Mouse (Mus musculus) midbrain, embryonic 16.5 days (tissue): Measurements from ENCODE around the gene Lrrc23. TPM values are rescaled to one million over a fixed set of nuclear protein-coding genes. Genes with fewer than 3 reads are reported as not detected.

Source experiments
- ATAC-seq: fragments of 200-750 bp; cut with Nextera tagmentation; 2 replicates; pipeline ENCODE4 v1.8.0; 2017; ENCODE audit warnings: moderate TSS enrichment
- H3K27ac ChIP-seq: fragments of 300-500 bp; sonication (generic); 2 replicates; pipeline ENCODE4 v1.5.1; 2014; ENCODE audit warnings: mild to moderate bottlenecking, low read length, mixed read lengths
- H3K27me3 ChIP-seq: fragments of 300-500 bp; sonication (generic); 2 replicates; pipeline ENCODE4 v1.6.1; 2014; ENCODE audit warnings: low read depth, low read length, mixed read lengths; ENCODE audit not compliant: control insufficient read depth, insufficient read depth
- H3K36me3 ChIP-seq: fragments of 300-500 bp; sonication (generic); 2 replicates; pipeline ENCODE4 v1.6.1; 2014; ENCODE audit warnings: mild to moderate bottlenecking, low read length, moderate library complexity, mixed read lengths; ENCODE audit not compliant: control insufficient read depth, insufficient read depth
- H3K4me1 ChIP-seq: fragments of 300-500 bp; sonication (generic); 2 replicates; pipeline ENCODE4 v1.6.1; 2014; ENCODE audit warnings: mild to moderate bottlenecking, low read length, mixed read lengths; ENCODE audit not compliant: control insufficient read depth, insufficient read depth
- H3K4me2 ChIP-seq: fragments of 300-500 bp; sonication (generic); 2 replicates; pipeline ENCODE4 v1.6.1; 2014; ENCODE audit warnings: mild to moderate bottlenecking, low read length, mixed read lengths
- H3K4me3 ChIP-seq: fragments of 300-500 bp; sonication (generic); 2 replicates; pipeline ENCODE4 v1.5.1; 2014; ENCODE audit warnings: low read depth, mild to moderate bottlenecking, low read length, moderate library complexity, mixed read lengths
- H3K9ac ChIP-seq: fragments of 300-500 bp; sonication (generic); 2 replicates; pipeline ENCODE4 v1.6.1; 2014; ENCODE audit warnings: low read depth, low read length, mixed read lengths
- H3K9me3 ChIP-seq: fragments of 300-500 bp; sonication (generic); replicated peaks from 2 replicates; pipeline ENCODE4 v1.6.1; 2014; ENCODE audit warnings: mild to moderate bottlenecking, low read length, mixed read lengths; ENCODE audit not compliant: control insufficient read depth, poor library complexity, severe bottlenecking
- WGBS: fragments of 180-500 bp; shearing (Covaris S2); extraction: QIAGEN DNeasy Blood & Tissue Kit; methylation state at CpG from one replicate; pipeline ENCODE4 v1.1.7; 2014; 5-methylcytosine and 5-hydroxymethylcytosine counted together
- polyA plus RNA-seq: library from polyadenylated mRNA; unstranded; fragments of >200 nt; fragmentation: Nextera tagmentation; extraction: Ambion mirVana; gene quantifications from 2 replicates; pipeline ENCODE4 v1.2.1, GENCODE M21; 2015

Gene Lrrc23
- polyA plus RNA-seq, 1 experiment from 2014 or later: 5.7 TPM

DNA sequence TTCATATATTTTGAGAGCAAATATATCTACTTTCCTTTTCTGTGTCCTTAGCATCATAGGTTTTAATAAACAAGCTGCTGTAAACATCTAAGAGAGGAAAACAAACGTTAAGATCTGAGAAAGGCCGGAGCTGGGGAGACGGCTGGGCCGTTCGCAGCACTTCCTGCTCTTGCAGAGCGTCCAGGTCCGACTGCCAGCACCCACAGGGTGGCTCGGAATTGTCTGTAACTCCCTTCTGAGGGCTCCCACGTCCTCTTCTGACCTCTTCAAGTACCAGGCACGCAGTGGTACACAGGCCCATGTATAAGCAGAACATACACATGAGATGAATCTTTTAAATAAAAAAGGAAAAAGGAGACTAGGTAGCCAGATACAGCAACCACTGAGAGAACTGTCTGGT lies 8.2 kb upstream of the Lrrc23 start:
- Histone ChIP-seq H3K9ac (no peak overlapping the region), H3K4me2 (no peak overlapping the region), H3K4me3 (no peak overlapping the region), H3K36me3 (no peaks in the 10 kb centered on the region), H3K4me1 (no peaks in the 10 kb centered on the region), H3K9me3 (no peaks in the 10 kb centered on the region), H3K27ac (no peak overlapping the region), H3K27me3 (no peaks in the 10 kb centered on the region)
- WGBS: 83% methylated on average over 10 of the region's 10 CpGs
- no peak for ATAC-seq

DNA sequence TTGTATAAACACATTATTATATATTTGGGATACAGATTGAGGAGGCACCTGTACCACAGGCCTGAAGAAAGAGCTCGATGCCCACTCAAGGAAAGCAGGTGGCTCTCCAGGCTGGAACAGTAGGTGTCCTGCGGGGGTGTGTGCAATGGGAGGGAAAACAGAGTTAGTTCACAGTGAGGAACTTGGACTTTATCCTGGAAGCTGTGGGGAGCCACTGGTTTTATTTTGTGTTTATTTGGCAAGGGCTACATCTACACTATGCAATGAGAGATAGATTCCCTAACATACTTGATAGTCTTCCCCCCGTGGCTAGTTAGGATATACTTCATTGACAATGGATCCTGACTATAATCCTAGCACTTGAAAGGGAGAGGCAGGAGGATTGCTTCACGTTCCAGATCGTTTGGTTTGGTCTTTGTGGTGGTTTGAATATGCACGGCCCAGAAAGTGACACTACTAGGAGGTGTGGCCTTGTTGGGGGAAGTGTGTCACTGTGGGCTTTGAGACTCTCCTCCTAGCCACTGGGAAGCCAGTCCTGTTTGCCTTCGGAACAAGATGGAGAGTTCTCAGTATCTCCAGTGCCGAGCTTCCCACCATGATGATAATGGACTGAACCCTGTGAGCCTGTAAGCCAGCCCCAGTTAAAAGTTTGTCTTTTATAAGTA lies 7.4 kb upstream of the Lrrc23 start:
- Histone ChIP-seq H3K36me3 (no peaks in the 10 kb centered on the region), H3K27me3 (no peaks in the 10 kb centered on the region), H3K4me1 (no peaks in the 10 kb centered on the region), H3K9me3 (no peaks in the 10 kb centered on the region), H3K4me2 (no peak overlapping the region), H3K9ac (no peak overlapping the region), H3K4me3 (no peak overlapping the region), H3K27ac (no peak overlapping the region)
- 52% methylated on average over 8 of the region's 8 CpGs for WGBS
- ATAC-seq: no peak

DNA sequence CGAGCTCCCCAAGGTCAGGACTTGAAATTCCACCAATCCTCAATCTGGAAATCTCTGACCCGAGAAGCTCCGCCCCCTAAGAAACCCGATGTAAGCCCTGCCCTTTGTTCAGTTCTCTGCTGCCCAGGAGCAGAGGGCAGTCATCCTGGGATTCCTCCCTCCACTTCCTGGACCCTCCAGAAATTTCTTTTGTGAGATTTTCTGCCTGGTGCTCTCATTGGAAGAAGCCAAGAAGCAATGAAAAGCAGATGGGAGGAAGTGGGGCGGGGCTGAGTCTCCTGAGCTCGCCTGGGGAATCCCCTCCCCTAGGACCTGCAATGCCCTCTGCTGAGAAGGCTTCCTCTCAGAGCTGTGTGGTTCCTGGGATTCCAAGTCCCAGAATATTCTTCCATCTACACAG lies 2.9 kb upstream of the Lrrc23 start:
- 25% methylated on average over 6 of the region's 6 CpGs for WGBS
- Histone ChIP-seq H3K36me3 (no peaks in the 10 kb centered on the region), H3K27ac (no peak overlapping the region), H3K9ac (no peak overlapping the region), H3K4me3 (no peak overlapping the region), H3K9me3 (no peaks in the 10 kb centered on the region), H3K4me2 (no peak overlapping the region), H3K27me3 (no peaks in the 10 kb centered on the region), H3K4me1 (peaks cover 9% of the 10 kb centered on the region)
- no peak for ATAC-seq

DNA sequence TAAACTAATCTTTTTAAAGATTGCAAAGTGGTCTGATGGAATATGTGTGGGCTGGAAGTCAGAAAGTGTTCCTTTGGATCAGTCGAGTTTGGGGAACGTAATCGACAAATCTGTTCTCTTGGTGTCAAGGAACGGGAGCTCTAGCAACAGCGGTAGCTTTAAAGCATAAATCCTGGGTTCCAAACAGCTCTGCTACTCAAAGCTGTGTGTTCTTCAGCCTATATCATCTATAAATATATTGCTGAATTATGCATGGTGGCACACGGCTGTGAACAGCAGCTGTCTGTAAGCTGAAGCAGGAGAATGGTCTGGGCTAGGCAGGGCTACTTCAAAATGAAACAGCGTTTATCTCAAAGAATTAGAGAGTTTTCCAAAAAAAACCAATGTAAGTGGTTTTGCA lies 1.4 kb upstream of the Lrrc23 start:
- no peak for ATAC-seq
- Histone ChIP-seq H3K27ac (no peak overlapping the region), H3K9ac (no peak overlapping the region), H3K4me3 (no peak overlapping the region), H3K4me1 (peaks cover 9% of the 10 kb centered on the region), H3K9me3 (no peaks in the 10 kb centered on the region), H3K36me3 (no peaks in the 10 kb centered on the region), H3K27me3 (no peaks in the 10 kb centered on the region), H3K4me2 (no peak overlapping the region)
- WGBS: 86% methylated on average over 7 of the region's 7 CpGs

DNA sequence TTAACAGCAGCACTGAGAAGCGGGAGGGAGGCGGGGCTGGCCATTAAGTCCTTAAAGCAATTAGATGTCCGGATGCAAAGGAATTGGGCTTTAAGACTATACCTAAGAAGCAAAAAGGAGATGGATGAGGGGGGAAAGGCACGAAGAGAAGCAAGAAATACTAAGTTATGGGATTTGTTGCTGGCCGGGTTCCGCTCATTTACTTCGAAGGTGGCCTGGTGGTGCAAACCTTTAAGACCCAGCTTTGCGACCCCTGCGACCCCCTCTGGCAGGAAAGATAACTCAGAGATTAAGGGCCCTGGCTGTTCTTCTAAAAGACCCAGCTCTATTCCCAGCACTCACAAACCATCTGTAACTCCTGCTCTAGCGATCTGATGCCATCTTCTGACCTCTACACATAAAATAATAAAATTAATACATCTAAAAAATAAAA lies 473 bp upstream of the Lrrc23 start:
- 3% methylated on average over 10 of the region's 10 CpGs for WGBS
- peak; percentile 33; the same call in 1 of the 2 replicates for ATAC-seq

DNA sequence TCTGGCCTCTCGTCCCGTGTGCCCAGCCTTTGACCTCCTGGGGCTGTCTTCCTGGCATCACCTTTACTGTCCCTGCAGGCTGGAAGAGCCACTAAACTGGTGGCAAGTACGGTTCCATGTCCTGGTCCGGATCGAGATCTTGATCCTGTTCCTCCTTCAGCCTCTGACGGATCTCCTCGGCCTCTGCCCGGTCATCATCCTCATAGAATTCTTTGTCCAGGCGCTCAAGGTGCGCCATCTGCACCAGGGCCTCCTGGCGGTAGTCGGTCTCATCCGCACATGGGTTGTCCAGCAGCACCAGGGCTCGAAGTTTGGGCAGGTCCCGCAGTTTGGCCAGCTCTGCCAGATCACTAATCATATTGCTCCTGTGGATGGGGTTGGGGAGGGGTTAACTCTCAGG lies 9.0 kb downstream of the Lrrc23 start:
- no peak overlapping the region for H3K4me2 ChIP-seq
- WGBS: 88% methylated on average over 15 of the region's 15 CpGs
- no peak for ATAC-seq
- no peaks in the 10 kb centered on the region for H3K27me3 ChIP-seq
- H3K27ac ChIP-seq: no peak overlapping the region
- H3K9me3 ChIP-seq: no peaks in the 10 kb centered on the region
- H3K36me3 ChIP-seq: no peaks in the 10 kb centered on the region
- peak overlapping the region; percentile 84; the same call in 1 of the 2 replicates for H3K9ac ChIP-seq
- no peak overlapping the region for H3K4me3 ChIP-seq
- peaks cover 18% of the 10 kb centered on the region for H3K4me1 ChIP-seq

More for the DNA sequence above, 473 bp upstream of the Lrrc23 start:
- Histone ChIP-seq H3K9me3 (no peaks in the 10 kb centered on the region), H3K27me3 (no peaks in the 10 kb centered on the region), H3K27ac (no peak overlapping the region), H3K4me2 (peak overlapping the region; percentile 64), H3K4me1 (peaks cover 9% of the 10 kb centered on the region), H3K4me3 (peak overlapping the region; percentile 34), H3K9ac (no peak overlapping the region), H3K36me3 (no peaks in the 10 kb centered on the region)

DNA sequence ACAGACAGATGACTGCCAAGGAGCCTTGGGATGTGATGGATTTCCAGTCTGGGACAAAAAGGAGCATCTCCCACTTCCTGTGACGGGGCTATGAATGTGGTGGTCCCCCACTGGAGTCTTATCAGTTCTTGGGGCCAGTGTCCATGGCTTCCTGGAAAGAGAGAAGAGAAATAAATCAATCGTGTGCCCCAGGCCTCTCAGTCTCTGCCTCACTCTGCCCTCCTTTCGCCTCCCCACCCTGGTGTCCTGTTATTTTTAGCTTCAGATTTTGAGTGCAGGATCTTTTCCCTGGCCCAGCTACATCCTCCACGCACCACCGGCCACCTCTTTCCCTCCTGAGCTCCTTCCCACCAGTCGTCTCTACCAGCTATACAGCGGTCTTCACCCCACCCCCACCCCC lies 9.5 kb downstream of the Lrrc23 start:
- Histone ChIP-seq H3K27ac (peak overlapping the region; percentile 77; the same call in 1 of the 2 replicates), H3K9me3 (no peaks in the 10 kb centered on the region), H3K36me3 (no peaks in the 10 kb centered on the region), H3K4me1 (peaks cover 18% of the 10 kb centered on the region), H3K4me3 (peak overlapping the region; percentile 68), H3K27me3 (no peaks in the 10 kb centered on the region), H3K4me2 (peak overlapping the region; percentile 77), H3K9ac (peak overlapping the region; percentile 84)
- ATAC-seq: no peak; the same call in 1 of the 2 replicates
- 63% methylated on average over 7 of the region's 7 CpGs for WGBS

DNA sequence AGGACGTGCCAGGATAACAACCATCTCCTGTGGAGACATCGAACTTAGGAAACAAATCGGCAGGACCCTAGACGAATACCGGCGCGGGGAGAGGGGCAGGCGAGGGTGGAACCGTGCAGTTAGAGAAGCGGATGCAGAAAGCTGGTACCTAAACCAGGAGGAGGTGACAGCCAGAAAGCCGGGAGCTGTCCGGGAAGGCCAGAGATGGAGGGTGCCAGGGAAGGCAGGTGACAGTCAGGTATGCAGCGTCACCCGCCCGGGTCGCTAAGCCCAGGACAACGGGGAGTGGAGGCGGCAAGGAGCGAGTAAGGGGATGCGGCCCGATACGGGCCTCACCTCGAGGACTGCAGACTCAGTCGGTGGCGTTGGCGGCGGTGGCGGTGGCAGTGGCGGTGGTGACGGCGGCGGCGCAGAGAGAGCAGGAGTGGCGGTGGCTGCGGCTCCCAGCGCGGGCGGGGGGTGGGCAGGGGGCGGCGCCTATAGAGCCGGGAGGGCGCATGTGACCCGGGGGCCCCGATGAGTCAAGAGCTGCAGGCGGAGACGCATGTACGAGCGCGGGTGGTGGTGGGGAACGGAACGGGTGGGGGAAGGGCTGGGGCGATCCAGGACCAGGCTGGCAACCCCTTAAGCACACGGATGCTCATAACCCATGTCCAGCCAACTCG lies 10.3 kb downstream of the Lrrc23 start, which contains the start of gene Eno2:
Gene Eno2, minus strand, starts transcription at position 573 of the 665 bp plus-strand sequence.
- WGBS: under 1% methylated on average over 51 of the region's 54 CpGs
- peak within 1 kb of the TSS; percentile 68 for H3K4me3 ChIP-seq
- ATAC-seq: peak; percentile 86
- no peaks in the 10 kb centered on the region for H3K27me3 ChIP-seq
- peaks cover 18% of the 10 kb centered on the region for H3K4me1 ChIP-seq
- H3K36me3 ChIP-seq: no peaks in the 10 kb centered on the region
- no peaks in the 10 kb centered on the region for H3K9me3 ChIP-seq
- H3K4me2 ChIP-seq: peak within 1 kb of the TSS; percentile 77
- peak within 1 kb of the TSS; percentile 77 for H3K27ac ChIP-seq
- peak within 1 kb of the TSS; percentile 84 for H3K9ac ChIP-seq

DNA sequence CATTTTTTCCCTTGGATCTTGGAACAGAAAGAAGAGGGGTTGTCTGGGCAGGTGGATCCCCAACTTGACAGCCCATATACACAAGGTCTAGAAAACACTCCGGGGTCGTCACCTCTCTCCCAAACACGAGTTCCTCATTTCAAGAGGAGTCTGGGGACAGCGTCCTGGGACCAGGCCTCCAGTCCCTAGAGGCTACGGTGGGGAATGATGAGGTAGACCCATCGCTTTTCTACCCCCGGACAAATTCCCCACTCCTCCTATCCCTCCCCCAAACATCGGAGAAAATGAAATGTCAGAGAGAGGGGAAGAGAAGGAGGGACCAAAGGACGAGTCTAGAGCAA lies 10.9 kb downstream of the Lrrc23 start:
- WGBS: 3% methylated on average over 9 of the region's 9 CpGs
- peak overlapping the region; percentile 84 for H3K9ac ChIP-seq
- no peaks in the 10 kb centered on the region for H3K9me3 ChIP-seq
- ATAC-seq: peak; percentile 9; the same call in 1 of the 2 replicates
- H3K4me1 ChIP-seq: peaks cover 18% of the 10 kb centered on the region
- H3K4me3 ChIP-seq: peak overlapping the region; percentile 68
- peak overlapping the region; percentile 77; the same call in 1 of the 2 replicates for H3K27ac ChIP-seq
- H3K4me2 ChIP-seq: peak overlapping the region; percentile 77
- no peaks in the 10 kb centered on the region for H3K36me3 ChIP-seq
- no peaks in the 10 kb centered on the region for H3K27me3 ChIP-seq
